Mouse (Mus musculus) hematopoietic stem cell, adult 5-6 weeks (primary cell): ENCODE results near the gene Ppdpf. TPM values are rescaled to one million over a fixed set of nuclear protein-coding genes. Genes with fewer than 3 reads are reported as not detected.
A peak's percentile ranks its signal among the peaks of the same experiment; 100 is the strongest.

Experiments used
- ATAC-seq, 2 experiments: fragments of 125-278 bp in 1 of 2; replicated peaks in 1 of 2; 2 replicates each; pipeline ENCODE4 v1.8.0; 2016 to 2017; ENCODE audit warnings: inconsistent platforms in 2 of 2, mild to moderate bottlenecking in 2 of 2, moderate number of reproducible peaks in 2 of 2, low read depth in 1 of 2, moderate TSS enrichment in 1 of 2; ENCODE audit not compliant: low FRiP score in 2 of 2, poor library complexity in 2 of 2, severe bottlenecking in 2 of 2, insufficient read depth in 1 of 2, low TSS enrichment in 1 of 2
- total RNA-seq: library from RNA; stranded (forward); fragments of 172-1452, 232-1000 nt; gene quantifications from 2 replicates; pipeline ENCODE4 v1.2.3, GENCODE M21; 2017

Ppdpf gene
- total RNA-seq: 128 and 168 TPM in 2 replicates

GRCm38 (mm10) chr2:181187121-181188000 is at the start of gene Ppdpf:
Gene Ppdpf (plus strand): TSS chr2:181187247.
- ATAC-seq: peak; percentile 96

- no peak for ATAC-seq
Observed at GRCm38 (mm10) chr2:181139641-181140193, 47.3 kb upstream of the Ppdpf start.

- no peak for ATAC-seq
Observed at GRCm38 (mm10) chr2:181142703-181143135, 44.3 kb upstream of the Ppdpf start.

GRCm38 (mm10) chr2:181143509-181144276 is 43.4 kb upstream of the Ppdpf start:
- ATAC-seq: no peak

- ATAC-seq: no peak
Observed at GRCm38 (mm10) chr2:181144675-181145074, 42.4 kb upstream of the Ppdpf start.

- no peak for ATAC-seq
Observed at GRCm38 (mm10) chr2:181146976-181147545, 40.0 kb upstream of the Ppdpf start.

GRCm38 (mm10) chr2:181147546-181148317 is 39.3 kb upstream of the Ppdpf start:
- 0 out of 4 replicates have a peak, but pooled peaks of 1 of the 2 experiments have one; percentile 20 for ATAC-seq

- no peak for ATAC-seq
Observed at GRCm38 (mm10) chr2:181148318-181148955, 38.6 kb upstream of the Ppdpf start.

- no peak for ATAC-seq
Observed at GRCm38 (mm10) chr2:181150281-181150680, 36.8 kb upstream of the Ppdpf start.

- ATAC-seq: no peak
Observed at GRCm38 (mm10) chr2:181152701-181153100, 34.3 kb upstream of the Ppdpf start.

- ATAC-seq: no peak
Observed at GRCm38 (mm10) chr2:181153131-181153530, 33.9 kb upstream of the Ppdpf start.

- 0 out of 4 replicates have a peak, but pooled peaks of 1 of the 2 experiments have one; percentile 33 for ATAC-seq
Observed at GRCm38 (mm10) chr2:181153837-181154236, 33.2 kb upstream of the Ppdpf start.

GRCm38 (mm10) chr2:181154361-181154760 is 32.7 kb upstream of the Ppdpf start:
- ATAC-seq: no peak

- no peak for ATAC-seq
Observed at GRCm38 (mm10) chr2:181154831-181155415, 32.1 kb upstream of the Ppdpf start.

- ATAC-seq: no peak
Observed at GRCm38 (mm10) chr2:181155801-181156200, 31.2 kb upstream of the Ppdpf start.
